ENCODE assay signal across 9 mouse cellular contexts in genomic region chr13:51808141-51808540, GRCm38 (mm10). TPM values are rescaled to one million over a fixed set of nuclear protein-coding genes. Genes with fewer than 3 reads are reported as not detected.
DNase-seq lines count a peak whose midpoint lies in the region; ATAC-seq and TF ChIP-seq lines count a peak whose summit lies in the region.
"Had no signal": no experiment of that assay in that cellular context is flagged by ENCODE, and none has a peak within 500 bp of the region (broad histone marks: within the 10 kb centered on the region; RNA-seq: fewer than 3 reads in every experiment).

No protein-coding gene starts in this region.

- H3K4me2 ChIP-seq in neural tube, embryonic 12.5 days (replicated peaks): 0 out of 2 replicates have a peak overlapping the region, but pooled peaks have one; percentile 12
- H3K4me2 ChIP-seq in neural tube, embryonic 15.5 days: no peak overlapping the region

- TF ChIP-seq POLR2A in thymus, adult 2 months (IDR thresholded peaks at IDR 0.05; ENCODE audit: control insufficient read depth, extremely low read depth, insufficient read depth, low read length, poor library complexity): no peak

- H3K36me3 ChIP-seq in neural tube, embryonic 12.5 days: no peaks in the 10 kb centered on the region
- H3K36me3 ChIP-seq in neural tube, embryonic 15.5 days: no peaks in the 10 kb centered on the region
- no peaks in the 10 kb centered on the region for H3K36me3 ChIP-seq in limb, embryonic 10.5 days
- no peaks in the 10 kb centered on the region for H3K36me3 ChIP-seq in thymus, adult 2 months (ENCODE audit: control insufficient read depth, insufficient read depth, low read length)

- no peak overlapping the region for H3K9ac ChIP-seq in neural tube, embryonic 12.5 days
- H3K9ac ChIP-seq in neural tube, embryonic 15.5 days (replicated peaks): no peak overlapping the region

- no peaks in the 10 kb centered on the region for H3K9me3 ChIP-seq in neural tube, embryonic 12.5 days
- no peaks in the 10 kb centered on the region for H3K9me3 ChIP-seq in neural tube, embryonic 15.5 days (replicated peaks)
- H3K9me3 ChIP-seq in limb, embryonic 10.5 days (replicated peaks): no peaks in the 10 kb centered on the region

- no peak for TF ChIP-seq CTCF in thymus, adult 2 months (IDR thresholded peaks at IDR 0.05; ENCODE audit: borderline replicate concordance, control insufficient read depth, extremely low read depth, insufficient read depth, low read length, poor library complexity)

- H3K4me1 ChIP-seq in neural tube, embryonic 12.5 days: peaks cover 7% of the 10 kb centered on the region; the same call in 1 of the 2 replicates
- peaks cover 19% of the 10 kb centered on the region for H3K4me1 ChIP-seq in neural tube, embryonic 15.5 days
- peaks cover 20% of the 10 kb centered on the region for H3K4me1 ChIP-seq in limb, embryonic 10.5 days
- peaks cover 16% of the 10 kb centered on the region for H3K4me1 ChIP-seq in thymus, adult 2 months (replicated peaks; ENCODE audit: control insufficient read depth, insufficient read depth, low read length)

- no peak overlapping the region for H3K27ac ChIP-seq in neural tube, embryonic 12.5 days
- H3K27ac ChIP-seq in neural tube, embryonic 15.5 days (replicated peaks): no peak overlapping the region; the same call in 1 of the 2 replicates
- peak overlapping the region; percentile 34; the same call in 1 of the 2 replicates for H3K27ac ChIP-seq in limb, embryonic 10.5 days
- no peak overlapping the region for H3K27ac ChIP-seq in thymus, adult 2 months (ENCODE audit: control insufficient read depth, insufficient read depth, low read length)

- WGBS in neural tube, embryonic 12.5 days: 26% methylated on average over 12 of the region's 12 CpGs
- 32% methylated on average over 12 of the region's 12 CpGs for WGBS in neural tube, embryonic 15.5 days
- 27% methylated on average over 12 of the region's 12 CpGs for WGBS in limb, embryonic 10.5 days
- WGBS in thymus, adult 2 months: 95% methylated on average over 12 of the region's 12 CpGs

- no peak for ATAC-seq in neural tube, embryonic 12.5 days (ENCODE audit: low FRiP score, low read depth)
- no peak for ATAC-seq in neural tube, embryonic 15.5 days (ENCODE audit: low FRiP score)
- no peak for ATAC-seq in megakaryocyte-erythroid progenitor cell, adult 5-6 weeks (replicated peaks; ENCODE audit: low FRiP score, low TSS enrichment, poor library complexity, severe bottlenecking)

- no peak overlapping the region for H3K4me3 ChIP-seq in neural tube, embryonic 12.5 days
- H3K4me3 ChIP-seq in neural tube, embryonic 15.5 days (replicated peaks): no peak overlapping the region
- H3K4me3 ChIP-seq in limb, embryonic 10.5 days: no peak overlapping the region
- H3K4me3 ChIP-seq in thymus, adult 2 months (ENCODE audit: control insufficient read depth, insufficient read depth, low read length): no peak overlapping the region
- H3K4me3 ChIP-seq: megakaryocyte, embryonic 14.5 days had no signal

- H3K27me3 ChIP-seq in neural tube, embryonic 12.5 days (replicated peaks): no peaks in the 10 kb centered on the region
- H3K27me3 ChIP-seq in neural tube, embryonic 15.5 days (replicated peaks): no peaks in the 10 kb centered on the region
- H3K27me3 ChIP-seq in limb, embryonic 10.5 days (ENCODE audit: low read depth, poor library complexity, severe bottlenecking): no peaks in the 10 kb centered on the region
- no peaks in the 10 kb centered on the region for H3K27me3 ChIP-seq in thymus, adult 2 months (ENCODE audit: control insufficient read depth, insufficient read depth, low read length)
- H3K27me3 ChIP-seq: megakaryocyte, embryonic 14.5 days had no signal

- DNase-seq in cerebellum, postnatal 14 days: peak; percentile 60 to 68
- DNase-seq in cerebellum, adult 8-10 months: no peak
- peak; percentile 43 for DNase-seq in limb, embryonic 10.5 days (ENCODE audit: low spot score)
- no peak for DNase-seq in thymus, adult 2 months
- DNase-seq in frontal cortex, postnatal 25 days (ENCODE audit: low spot score in 2 of 2): no peak

RNA-seq across cellular contexts. Expression of gene Sema4d, which starts 14.6 kb away (rescaled TPM):
- polyA plus RNA-seq in neural tube, embryonic 12.5 days (2016; fragmentation: Nextera tagmentation; extraction: Ambion mirVana): 8.5 and 9.9 TPM in 2 replicates
- 15.2 and 17.9 TPM in 2 replicates for polyA plus RNA-seq in neural tube, embryonic 15.5 days (2015; fragmentation: Nextera tagmentation; extraction: Ambion mirVana)
- polyA plus RNA-seq in limb, embryonic 10.5 days (2016; fragmentation: Nextera tagmentation; extraction: Ambion mirVana): 5.9 and 6.0 TPM in 2 replicates
- 156 and 182 TPM in 2 replicates for polyA plus RNA-seq in thymus, adult 2 months (2012; rRNA removed)
- 38.5 and 38.8 TPM in 2 replicates for total RNA-seq in megakaryocyte-erythroid progenitor cell, adult 5-6 weeks (2014; fragmentation: Nextera tagmentation)
- total RNA-seq in megakaryocyte-erythroid progenitor cell, adult 5-6 weeks (2017): 16.0 and 18.0 TPM in 2 replicates

RNA-seq across cellular contexts. Expression of gene Gadd45g, which starts 38.3 kb away (rescaled TPM):
- 237 and 261 TPM in 2 replicates for polyA plus RNA-seq in neural tube, embryonic 12.5 days (2016; fragmentation: Nextera tagmentation; extraction: Ambion mirVana)
- polyA plus RNA-seq in neural tube, embryonic 15.5 days (2015; fragmentation: Nextera tagmentation; extraction: Ambion mirVana): 32.1 and 35.4 TPM in 2 replicates
- 14.3 and 18.6 TPM in 2 replicates for polyA plus RNA-seq in limb, embryonic 10.5 days (2016; fragmentation: Nextera tagmentation; extraction: Ambion mirVana)
- 15.0 and 16.2 TPM in 2 replicates for polyA plus RNA-seq in thymus, adult 2 months (2012; rRNA removed)
- total RNA-seq in megakaryocyte-erythroid progenitor cell, adult 5-6 weeks (2014; fragmentation: Nextera tagmentation): 3.4 and 6.4 TPM in 2 replicates
- 11.5 and 12.9 TPM in 2 replicates for total RNA-seq in megakaryocyte-erythroid progenitor cell, adult 5-6 weeks (2017)

Comparison
In these comparisons a context has a peak if more than half of its experiments do, and no peak if none do; other contexts are left out.
1. DNase-seq: peak in cerebellum, postnatal 14 days (2 of 2) and limb, embryonic 10.5 days (single experiment); none in cerebellum, adult 8-10 months (single experiment), thymus, adult 2 months (single experiment) and frontal cortex, postnatal 25 days (0 of 2).